Mouse (Mus musculus) bone marrow macrophage, adult 2 months (primary cell): ENCODE results near the gene Gabrb1.

ENCODE experiments used
- CTCF ChIP-seq: IDR thresholded peaks from 2 replicates; pipeline ENCODE4 v1.5.1; 2012; ENCODE audit warnings: low read depth, mild to moderate bottlenecking, low read length, moderate library complexity
- POLR2A ChIP-seq: IDR thresholded peaks from 2 replicates; pipeline ENCODE4 v1.6.1; 2012; ENCODE audit warnings: mild to moderate bottlenecking, low read depth, low read length, borderline replicate concordance

DNA sequence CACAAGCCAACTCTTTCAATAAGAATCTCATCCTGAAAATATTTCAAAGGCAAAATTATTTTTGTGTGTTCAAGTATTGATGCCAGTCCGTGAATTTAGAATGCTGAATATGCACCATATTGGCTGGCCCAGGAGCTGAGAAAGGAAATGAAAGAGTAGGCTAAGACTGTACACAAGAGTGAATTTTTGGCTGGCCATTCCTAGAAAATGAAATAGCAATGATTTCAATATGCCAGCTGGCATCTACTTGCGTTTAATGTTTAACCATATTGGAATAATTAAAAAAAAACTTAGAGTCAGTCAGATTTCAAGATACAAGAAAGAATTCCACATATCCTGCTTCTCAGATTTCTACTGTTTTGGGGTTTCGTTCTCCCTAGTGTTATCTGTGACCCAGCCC, 30.1 kb upstream of the Gabrb1 start:
- TF ChIP-seq POLR2A: no peak
- TF ChIP-seq CTCF: no peak
